Mouse (Mus musculus) embryo, embryonic 9.5 days (tissue): ENCODE results near the gene Slc20a1.

Experiments used
- DNase-seq: peaks from one replicate; pipeline ENCODE4 v3.0.0-alpha.2; 2017; ENCODE audit errors: extremely low spot score

Gene Slc20a1

DNA sequence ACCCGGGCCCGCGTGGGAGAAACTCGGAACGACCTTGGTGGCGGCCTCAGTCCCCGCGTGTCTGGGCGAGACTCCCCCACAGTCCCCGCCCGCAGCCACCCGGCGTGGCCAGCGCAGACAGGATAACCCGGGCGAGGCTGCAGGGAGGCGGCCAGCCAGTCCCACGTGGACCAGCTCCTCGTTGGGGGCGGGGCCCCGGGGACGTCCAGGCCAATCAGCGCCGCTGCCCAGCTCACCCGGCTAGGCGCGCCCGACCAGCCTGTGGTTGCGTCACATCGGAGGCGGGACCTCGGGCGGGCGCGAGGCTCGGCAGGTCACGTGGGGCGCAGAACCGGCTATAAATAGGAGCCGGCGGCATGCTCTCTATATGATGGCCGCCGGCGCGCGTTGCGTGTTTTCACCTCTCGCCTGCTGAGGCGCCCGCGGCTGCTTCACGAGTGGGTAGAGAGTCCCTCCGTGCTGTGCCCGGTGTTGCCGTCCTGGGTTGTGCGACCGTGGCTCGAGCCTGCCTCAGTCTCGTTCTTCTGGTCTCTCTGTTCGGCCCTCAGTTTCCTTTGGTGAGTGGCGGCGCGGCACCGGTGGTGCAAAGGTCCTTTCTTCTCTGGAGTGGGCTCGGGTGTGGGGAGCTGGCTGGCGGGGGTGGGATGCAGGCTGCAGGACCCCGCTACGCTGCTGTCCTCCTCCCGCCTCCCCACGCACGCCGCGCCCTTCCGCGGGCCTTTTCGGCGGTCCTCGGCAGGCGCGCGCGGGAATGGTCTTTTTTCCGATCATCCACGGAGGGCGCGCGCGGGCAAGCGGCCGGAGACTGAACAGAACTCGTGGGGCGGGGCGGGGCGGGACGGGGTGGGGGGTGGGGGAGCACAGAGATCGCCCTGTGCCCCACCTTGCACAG, at the start of gene Slc20a1:
Gene Slc20a1, plus strand, starts transcription at position 329 of the 892 bp plus-strand sequence.
- DNase-seq, result peak; percentile 96

DNA sequence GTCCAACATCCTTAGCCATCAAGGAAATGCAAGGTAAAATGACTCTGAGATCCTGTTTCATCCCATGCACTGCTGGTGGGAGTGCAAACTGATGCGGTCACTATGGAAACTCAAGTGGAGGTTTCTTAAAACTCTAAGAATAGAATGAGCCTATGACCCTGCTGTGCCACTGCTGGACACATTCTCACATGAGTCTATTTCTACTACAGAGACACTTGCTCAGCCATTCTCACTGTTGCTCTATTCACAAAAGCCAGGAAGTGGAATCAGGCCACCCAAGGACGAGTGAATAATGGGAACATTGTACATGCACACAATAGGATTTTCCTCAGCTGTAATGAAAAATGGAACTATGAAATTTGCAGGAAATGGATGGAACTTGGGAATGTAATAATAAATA, 49.7 kb upstream of the Slc20a1 start:
- no peak for DNase-seq

DNA sequence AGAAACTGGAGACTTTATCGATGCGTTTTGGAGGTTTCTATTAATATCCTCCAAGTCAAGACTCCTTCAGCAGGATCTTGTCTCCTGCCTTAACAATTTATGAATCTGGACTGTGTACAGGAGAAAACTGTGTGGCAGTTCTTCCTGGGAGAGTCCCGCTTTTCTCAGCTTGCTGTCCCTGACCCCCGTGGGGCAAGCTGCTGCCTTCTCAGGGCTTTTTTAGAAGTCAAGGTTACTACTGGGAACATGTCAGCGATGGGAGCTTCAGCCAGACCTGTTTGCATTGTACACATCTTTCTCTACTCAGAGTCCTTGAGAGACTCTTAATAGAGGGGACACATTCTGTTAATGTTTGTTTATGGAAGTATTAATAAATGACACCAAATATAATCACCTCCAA, 48.2 kb upstream of the Slc20a1 start:
- DNase-seq, result no peak

DNA sequence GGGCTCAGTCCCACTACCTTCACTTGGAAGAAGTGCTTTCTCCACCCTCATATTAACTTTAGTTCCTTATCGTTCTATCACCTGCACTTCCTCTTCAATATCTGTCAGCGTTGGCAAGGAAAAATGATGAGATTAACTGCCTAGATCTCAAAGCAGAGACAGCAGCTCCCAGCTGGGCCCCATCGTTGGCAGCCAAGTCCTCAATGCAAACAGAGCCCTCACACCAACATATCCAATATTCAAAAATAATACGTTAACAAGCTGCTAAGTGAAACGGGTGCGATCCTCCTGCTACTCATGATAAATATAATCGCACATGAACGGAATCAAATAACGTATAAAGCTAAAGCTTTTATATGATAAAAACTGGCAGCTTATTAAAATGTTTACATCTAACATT, 47.5 kb upstream of the Slc20a1 start:
- DNase-seq, result no peak

DNA sequence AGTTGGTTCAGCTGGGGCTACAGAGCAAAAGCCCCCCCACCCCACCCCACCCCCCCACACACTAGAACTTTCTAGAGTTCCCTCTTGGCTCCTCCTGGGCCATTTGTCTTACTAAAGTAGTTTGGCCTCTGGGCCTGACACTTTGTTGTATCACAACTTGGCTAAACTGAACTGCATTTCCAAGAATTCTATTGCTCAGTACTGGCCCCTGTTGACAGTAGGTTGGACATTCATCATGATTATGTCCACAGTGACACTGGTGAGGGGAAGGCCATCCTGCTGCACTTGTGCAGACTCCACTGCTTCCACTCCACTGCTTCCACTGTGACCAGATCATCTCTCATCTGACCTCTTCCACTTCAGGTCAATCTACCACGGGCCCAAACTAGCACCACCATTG, 45.8 kb upstream of the Slc20a1 start:
- no peak for DNase-seq

DNA sequence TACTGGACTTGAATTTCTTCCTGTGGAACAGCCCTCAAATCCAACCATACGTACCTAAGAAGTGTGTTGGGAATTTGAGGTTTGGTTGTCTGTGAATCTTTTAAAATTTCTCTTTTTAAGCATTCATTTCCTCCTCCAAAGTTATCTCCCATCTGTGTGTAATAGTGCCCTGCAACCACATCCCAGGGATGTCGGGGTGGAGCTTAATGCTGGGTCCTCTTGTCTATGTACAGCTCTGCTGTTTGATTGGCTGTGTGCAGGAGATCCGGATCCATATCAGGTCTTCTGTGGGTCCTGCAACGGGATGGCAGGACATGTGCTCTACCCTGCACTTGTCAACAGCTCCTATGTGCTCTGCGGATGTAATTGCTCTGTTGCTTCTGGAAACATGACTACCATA, 33.7 kb upstream of the Slc20a1 start:
- no peak for DNase-seq

DNA sequence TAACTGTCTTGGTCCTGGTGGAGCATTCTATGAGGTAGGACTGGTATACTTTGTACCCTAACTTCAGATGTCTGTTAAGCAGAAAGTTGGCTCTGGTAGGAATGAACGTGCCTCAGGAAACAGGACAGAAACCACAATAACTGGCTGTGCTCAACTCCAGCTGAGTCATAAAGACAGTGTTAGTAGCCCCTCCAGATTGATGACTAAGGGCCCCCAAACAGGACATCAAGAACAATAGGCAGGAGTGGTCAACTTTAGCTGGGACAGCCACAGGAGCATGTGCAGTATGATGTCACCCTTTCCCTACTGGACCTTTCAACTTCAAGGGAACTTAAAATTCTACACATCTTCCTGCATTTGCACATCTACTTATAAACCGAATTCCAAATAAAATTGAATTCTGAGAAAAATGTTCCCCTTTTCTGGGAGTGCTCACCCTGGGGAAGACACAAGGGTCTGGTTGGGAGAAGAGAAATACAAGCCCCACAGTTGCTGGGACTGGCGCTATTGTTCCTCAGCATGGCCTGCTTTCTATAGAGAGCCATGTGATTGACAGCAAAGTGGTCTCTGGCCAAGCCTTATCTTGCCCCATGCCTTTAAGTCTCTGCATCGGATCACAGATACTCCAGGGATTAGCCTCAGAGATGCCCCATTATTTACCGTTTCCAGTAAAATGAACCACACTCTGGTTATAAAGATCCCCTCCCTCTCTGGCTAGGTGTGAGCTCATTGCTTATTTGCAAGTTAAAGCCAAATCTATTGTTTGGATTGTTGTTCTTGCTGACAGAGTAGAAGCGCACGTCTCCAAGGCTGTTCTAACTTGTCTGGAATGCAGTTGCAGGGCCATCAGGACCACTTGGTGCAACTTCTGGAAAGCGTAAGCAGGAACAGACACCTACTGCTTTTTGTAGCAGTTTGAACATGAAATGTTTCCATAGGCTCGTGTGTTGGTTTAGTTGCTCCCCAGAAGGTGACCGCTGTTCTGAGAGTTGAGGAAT, 31.8 kb upstream of the Slc20a1 start:
- DNase-seq, result no peak

DNA sequence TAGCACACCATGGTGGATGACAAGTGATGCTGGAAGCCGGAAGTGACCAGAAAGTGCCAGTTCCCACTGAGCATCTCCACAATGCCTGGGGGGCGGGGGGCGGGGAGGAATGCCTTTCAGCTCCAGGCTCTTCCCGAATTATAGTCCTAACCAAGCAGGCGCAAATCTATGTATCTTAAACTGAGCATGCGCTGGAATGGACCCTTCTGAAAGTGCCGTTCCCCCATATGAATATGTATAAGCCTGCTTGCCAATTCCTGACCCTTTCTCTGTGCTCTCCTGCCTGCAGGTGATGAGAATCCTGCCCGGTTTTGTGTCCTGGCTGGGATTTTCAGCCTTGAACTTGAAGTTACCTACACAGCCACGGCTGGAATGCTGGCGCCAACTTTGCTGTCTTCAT, 25.2 kb upstream of the Slc20a1 start:
- DNase-seq, result no peak

DNA sequence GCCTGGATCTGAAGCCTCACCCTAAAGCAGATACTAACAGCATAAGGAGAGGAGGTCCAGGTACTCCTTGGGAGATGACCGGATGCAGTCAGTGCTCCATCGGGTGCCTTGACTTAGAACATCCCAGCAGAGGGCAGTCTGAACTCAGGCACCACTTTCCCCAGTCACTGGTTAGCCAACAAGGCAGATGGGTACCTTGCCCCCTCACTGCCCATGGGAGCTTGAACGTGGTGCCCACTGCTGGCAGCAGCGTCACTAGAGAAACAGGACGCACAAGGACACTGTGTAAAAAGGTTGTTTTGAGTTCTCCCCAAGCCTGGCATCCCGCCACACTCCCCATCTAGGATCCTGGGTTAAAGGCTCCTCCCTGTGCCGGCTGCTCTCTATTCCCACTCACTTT, 24.1 kb upstream of the Slc20a1 start:
- peak; percentile 34 for DNase-seq

DNA sequence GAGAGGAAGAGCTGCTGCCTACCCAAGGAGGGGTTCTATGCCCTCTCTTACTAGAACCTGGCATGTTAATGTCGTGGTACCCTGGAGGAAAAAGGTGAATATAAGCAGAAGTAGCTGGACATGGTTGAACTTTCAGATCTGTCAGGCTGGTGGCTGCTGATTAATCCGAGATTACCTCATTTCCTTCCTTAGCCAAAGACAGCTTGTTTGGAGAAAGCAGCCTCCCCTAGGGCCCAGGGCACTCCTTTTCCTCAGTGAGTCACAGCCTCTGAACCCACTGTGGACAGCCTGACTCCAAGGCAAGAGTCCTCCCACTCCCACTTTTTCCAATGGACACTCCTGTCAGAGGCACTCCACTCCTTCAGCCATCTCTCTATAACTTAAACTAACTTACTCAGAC, 22.9 kb upstream of the Slc20a1 start:
- no peak for DNase-seq

DNA sequence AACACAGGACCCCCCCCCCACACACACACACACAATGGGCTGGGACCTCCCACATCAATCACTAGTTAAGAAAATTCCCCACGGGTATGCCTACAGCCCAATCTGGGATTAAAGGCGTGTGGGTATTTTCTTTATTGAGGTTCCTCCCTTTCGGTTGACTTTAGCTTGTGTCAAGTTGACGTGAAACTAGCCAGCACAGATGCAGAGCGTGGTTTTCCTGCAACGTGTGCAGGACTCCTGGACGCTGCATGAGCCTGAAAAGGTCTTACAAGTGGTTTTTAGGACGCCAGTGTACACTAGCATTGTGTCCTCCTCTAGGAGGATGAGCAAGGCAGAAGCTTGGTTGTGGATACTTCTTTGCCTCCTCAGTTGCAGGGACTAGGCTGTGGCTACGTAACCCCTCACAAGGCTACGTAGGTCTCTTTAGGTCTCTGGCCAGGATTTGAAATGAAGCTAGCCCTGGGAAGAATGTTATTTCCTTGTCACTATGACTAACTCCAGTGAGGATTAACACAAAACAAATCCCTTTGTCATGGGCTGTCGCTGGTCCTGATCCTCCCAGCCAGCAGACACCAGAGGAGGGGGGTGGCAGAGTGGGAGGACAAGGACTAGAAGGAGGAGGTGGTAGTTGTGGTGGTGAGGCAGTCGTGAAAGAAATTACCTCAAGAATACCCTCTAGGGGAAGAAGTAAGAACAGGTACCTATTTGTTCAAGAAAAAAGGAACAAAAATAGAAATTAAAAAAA, 21.7 kb upstream of the Slc20a1 start:
- DNase-seq, result no peak

DNA sequence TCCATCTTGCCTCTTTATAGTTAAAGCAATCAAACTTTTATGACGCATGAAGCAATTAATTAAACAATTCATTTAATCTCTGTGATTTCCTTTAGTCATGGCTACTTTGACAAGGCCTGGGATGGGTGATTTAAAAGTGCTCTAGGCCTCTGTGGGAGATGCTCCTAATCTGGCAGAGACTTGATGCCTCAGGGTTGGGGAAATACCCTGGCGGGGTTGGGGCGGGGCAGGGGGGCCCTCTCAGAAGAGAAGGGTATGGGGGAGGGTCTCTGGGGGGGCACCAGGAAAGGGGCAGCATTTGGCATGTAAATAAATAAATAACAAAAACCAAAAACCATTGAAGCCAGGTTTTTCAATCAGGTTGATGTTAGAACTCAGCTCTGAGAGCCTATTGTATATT, 20.9 kb upstream of the Slc20a1 start:
- no peak for DNase-seq

DNA sequence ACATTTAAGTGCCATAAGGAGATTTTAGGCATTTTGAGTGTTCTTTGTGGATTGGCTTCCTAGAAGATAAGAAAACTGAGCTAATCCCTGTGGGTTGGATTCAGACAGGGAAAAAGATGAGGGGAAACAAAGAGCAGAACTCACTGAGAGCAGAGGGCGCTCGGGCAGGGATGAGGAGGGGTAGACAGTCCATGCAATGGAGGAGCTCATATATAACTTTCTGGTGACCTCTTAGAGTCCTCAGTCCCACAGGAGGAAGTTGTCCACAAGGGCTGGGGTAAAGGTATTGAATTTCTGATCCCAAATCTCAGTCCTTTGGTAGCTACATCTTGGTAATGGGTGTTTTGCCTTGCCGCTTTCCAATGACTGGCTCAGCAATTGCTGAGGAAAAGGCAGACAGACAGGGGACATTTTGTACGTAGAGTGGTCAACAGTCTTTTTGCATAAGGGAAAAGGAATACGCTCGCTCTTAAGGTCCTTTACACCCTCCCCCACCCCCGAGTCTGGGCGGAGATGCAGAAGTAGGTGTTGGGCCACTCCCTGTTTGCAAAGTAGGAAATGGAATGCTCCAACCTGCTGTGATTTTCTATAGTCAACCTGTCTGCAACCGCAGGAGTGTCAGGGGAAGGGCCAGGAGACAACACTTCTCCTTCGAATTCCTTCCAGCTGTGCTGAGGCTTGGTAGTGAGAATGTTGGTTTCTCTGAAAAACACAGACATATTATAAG, 20.2 kb upstream of the Slc20a1 start:
- DNase-seq, result no peak

DNA sequence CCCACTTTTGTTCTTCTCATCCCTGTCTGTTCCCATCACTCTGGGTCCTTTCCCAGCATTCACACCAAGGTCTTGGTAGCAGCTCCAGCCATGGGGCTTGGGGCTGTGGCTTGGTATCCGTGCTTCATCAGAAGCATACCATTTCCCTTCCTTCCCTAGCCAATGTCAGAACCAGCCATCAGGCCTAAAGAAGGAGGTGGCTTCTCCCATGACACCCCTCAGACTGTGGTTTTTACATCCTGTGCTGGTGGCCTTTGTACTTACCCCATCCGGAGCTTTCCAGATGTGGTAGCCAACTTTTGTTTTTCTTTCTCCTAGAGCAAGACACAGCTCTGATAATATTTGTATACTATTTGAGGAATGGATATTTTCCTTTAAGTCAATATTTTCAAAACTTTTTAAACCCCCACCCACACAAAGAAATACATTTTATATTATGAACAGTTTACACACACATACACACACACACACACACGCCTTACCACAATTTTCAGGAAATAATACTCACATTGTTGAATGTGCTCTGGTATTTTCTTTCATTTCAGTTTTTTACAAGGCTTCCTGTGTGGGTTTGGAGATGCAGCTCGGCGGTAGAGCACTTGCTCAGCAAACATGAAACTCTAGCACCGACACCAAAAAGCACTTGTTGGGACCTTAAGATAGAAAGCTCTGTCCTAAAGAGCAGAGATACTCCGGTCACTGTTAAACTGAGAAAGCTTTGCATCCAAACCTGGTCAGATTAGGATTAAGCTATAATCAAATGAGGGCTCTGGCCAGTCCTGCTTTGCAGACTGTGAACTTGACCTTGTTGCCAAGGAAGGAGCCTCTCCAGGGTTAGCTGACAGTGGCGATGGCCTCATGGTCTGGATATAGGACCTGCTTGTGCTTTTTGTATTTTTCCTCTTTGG, 18.4 kb upstream of the Slc20a1 start:
- DNase-seq, result no peak

DNA sequence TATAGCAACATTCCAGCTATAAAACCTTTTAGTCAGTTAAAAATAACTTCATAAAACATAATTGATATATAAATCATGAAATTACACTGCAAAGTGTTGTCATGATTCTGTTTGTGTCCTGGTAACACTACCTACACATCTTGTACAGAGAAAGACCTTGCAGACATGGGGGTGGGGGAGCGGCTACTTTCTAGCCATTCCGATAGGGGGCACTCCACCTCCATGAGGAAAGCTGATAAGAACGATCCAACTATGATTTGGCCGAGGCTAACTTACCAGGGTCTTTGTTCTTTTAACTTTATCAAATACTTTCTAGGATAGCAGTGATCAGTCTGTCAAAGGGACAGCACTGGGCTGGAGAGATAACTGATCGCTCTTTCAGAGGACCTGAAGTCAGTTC, 17.1 kb upstream of the Slc20a1 start:
- no peak for DNase-seq

DNA sequence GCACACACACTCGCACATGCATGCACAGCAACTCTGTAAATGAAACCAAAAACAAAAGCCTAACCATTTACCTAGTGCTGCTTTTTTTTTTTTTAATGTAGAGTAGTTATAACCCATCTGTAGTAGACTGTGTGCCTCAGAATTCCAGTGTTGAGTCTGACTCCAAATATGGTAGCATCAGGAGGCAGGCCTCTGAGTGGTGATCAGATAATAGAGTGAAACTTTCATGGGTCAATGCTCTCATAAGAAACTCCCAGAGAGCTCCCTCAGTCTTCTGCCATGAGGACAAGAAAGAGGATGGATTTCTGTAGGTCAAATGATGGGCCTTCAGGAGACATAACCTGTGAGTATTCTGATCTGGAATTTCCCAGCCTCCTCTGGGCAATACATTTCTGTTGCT, 16.2 kb upstream of the Slc20a1 start:
- no peak for DNase-seq

DNA sequence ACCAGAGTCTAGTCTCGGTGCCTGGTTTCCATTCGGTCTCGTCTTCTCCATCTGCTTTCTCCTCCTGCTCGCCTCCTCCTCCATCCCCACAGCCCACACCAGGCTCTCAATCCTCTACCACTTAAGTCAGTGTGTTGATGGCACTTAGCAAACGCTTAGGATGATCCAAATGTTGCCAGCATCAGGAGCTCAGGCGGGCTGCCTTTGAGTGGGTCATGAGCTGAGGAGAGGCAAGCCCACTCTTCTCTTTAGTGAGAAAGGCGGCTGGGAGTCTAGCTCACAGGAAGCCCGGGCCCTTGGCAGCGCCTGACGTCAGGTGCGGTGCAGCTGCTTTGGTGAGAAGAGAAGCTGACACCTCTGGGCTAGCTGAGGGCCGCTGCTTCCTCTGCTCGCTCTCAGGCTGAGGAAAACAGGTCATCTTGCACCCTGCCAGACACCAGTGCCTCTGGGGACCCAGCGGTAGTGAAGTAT, 15.0 kb upstream of the Slc20a1 start:
- no peak for DNase-seq

DNA sequence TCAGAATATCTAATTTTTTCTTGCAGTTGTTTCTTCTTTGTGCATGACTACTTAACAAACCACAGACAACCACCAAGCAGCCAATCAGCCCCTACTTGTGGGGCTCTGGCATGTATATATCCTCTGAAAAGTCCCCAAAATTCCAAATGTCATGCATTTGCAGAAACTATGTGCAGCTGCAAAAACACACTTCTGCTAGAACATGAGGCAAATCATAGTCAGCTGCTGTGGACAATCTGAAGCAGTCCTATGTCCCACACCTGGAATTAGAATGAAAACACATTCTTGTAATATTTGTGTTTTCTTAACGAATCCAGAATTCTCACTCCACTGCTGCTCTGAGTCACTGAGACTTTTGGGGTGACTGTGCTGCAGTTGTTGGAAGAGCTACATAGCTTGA, 13.7 kb upstream of the Slc20a1 start:
- no peak for DNase-seq

DNA sequence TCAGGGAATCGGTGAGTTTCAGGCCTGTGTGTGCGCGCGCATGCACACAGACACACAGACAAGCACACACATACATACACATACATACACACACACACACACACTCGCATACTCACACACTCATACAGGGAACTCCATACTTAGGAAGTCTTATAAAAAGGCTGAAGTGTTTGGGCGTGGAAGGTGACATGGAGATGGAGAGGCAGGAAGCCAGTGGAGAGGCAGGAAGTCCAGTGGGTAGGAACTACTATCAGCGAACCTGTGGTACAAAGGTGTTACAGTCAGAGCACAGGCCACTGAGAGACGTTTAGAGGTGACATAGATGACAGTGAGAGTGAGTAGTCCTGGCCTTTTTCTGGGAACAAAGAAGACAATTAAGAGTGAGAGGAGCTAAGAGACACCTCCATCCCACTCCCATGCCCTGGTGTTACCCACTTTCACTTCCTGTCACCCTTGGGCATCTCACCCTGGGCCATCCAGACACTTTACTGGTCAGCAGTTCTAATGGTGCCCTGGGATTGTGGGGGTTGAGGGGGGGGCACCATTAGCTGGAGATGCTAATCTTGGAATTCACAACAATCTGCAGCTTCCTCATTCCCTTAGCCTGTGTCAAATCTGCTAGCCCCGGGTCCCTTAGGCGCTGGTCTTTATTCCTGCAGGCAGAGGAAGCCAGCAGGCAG, 12.8 kb upstream of the Slc20a1 start:
- no peak for DNase-seq
